Mouse (Mus musculus): ENCODE measurements around the gene Mtap.

The Mtap gene

GRCm38 (mm10) chr4:89136906-89137541 is at the start of gene Mtap:
Mtap (plus strand) TSS chr4:89137122.
- DNase-seq (ENCODE audit: low spot score), result peak; percentile 48

DNA sequence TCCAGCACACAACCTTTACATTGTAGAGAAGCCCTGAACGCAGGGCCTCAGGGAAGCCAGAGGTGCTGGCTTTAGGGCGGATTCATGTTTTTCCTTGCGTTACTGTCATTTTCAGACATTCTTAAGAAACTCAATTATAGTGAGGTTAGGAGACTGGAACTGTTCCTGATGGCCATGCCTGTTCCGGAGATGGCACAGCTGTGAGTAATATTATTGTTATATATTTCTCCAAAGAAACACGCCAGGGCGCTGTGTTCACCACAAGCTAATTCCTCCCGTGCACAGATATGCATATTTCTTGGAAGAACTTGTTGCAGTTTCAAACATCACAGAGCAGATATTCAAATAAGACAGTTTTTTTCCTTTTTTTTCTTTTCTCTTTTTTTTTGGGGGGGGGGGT is 47.8 kb upstream of the Mtap start:
- no peak for DNase-seq (ENCODE audit: low spot score)

DNA sequence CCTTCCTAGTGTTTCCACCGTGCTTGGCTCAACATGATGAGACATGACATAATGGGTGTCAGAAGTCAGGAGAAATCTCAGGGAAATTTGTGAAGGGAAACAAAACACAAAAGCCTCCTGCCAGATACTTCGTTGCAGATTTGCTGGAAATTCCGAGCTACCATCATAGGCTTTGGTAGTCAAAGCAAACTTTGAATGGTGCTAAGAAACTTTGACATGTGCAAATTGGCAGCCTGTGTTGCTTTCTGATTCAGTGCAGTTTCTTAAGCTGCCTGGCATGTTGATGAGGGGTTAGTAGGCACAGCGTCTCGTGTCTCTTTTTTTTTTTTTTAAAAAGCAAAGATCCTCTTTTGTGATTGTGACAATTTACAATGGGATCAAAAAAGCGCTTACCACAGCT is 46.7 kb upstream of the Mtap start:
- no peak for DNase-seq (ENCODE audit: low spot score)

DNA sequence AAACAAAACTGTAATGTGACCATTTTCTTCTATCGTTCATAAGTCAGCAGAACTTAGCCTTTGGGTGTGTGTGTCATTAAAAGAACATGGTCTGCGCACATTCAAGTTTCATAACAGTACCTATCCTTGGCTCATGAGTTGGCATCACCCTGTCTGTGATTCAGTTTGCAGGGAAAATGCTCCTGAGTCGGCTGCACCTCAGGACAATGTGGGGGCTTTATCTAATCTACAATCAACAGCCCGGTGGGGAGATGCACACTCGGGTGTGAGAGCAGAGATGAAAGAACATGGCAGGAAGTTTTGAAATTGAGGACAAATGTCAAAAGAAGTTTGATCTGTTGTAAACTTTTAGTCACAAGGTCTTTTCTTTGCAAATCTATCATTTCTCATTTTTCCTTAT is 44.8 kb upstream of the Mtap start:
- no peak for DNase-seq (ENCODE audit: low spot score)

DNA sequence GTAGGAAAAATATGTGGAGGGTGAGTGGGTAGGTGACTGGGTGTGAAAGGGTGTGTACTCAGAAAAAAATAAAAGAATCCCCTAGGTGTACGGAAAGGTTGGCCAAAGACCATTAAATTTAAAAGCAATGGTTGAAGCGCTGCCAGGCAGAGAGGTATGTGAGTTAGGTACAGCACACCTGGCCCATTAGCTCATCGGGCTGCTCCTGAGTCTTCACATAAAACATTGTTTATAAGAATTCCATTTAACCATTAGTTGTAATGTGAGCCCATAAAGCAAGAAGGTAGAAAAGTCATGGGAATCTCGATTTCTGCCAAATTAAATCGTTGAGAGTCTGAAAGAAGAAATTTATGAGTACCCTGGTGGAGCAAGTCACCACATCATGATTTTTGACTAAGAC is 42.1 kb upstream of the Mtap start:
- DNase-seq (ENCODE audit: low spot score), result no peak

- DNase-seq (ENCODE audit: low spot score), result no peak
Observed at GRCm38 (mm10) chr4:89098261-89098660, 38.7 kb upstream of the Mtap start.

GRCm38 (mm10) chr4:89101276-89101675 is 35.6 kb upstream of the Mtap start:
- no peak for DNase-seq (ENCODE audit: low spot score)

DNA sequence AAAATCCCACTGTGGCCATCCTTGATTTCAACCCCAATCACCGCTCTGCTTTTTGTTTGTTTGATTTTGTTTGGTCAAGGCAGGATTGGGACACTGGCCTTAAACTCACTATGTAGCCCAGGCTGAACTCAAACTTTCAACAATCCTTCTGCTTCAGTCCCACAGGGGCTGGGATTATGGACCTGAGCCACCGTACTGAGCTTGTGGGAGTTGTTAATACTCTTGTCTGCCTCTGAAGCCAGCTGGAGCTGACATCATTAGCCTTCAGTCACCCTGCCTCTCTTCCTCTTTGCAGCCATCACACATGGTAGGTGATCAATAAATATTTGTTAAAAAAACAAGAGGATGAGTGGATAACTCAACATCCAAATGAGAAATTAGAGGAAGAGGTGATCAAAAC is 34.6 kb upstream of the Mtap start:
- DNase-seq (ENCODE audit: low spot score), result no peak

- DNase-seq (ENCODE audit: low spot score), result no peak
Observed at GRCm38 (mm10) chr4:89105486-89105885, 31.4 kb upstream of the Mtap start.

GRCm38 (mm10) chr4:89106505-89106904 is 30.4 kb upstream of the Mtap start:
- no peak for DNase-seq (ENCODE audit: low spot score)

- no peak for DNase-seq (ENCODE audit: low spot score)
Observed at GRCm38 (mm10) chr4:89112168-89112710, 24.7 kb upstream of the Mtap start.

DNA sequence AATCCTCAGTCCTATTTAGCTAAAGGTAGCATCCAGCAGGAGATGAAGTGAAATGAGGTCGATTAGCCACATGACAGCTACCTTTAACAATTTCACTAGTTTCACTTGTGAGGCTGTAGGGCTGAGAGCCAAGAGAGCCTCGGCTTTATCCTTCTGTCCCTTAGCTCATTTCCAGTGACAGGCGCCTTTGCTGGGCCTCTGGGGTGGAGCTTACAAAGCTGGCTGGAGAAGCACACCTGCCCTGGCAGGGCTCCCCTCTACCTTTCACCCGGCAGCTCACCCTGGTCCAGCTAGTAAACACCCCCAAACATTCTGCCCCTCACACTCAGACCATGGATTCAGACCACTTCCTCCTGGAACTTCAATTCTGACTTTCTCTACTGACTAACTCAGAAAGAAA is 24.1 kb upstream of the Mtap start:
- DNase-seq (ENCODE audit: low spot score), result no peak

DNA sequence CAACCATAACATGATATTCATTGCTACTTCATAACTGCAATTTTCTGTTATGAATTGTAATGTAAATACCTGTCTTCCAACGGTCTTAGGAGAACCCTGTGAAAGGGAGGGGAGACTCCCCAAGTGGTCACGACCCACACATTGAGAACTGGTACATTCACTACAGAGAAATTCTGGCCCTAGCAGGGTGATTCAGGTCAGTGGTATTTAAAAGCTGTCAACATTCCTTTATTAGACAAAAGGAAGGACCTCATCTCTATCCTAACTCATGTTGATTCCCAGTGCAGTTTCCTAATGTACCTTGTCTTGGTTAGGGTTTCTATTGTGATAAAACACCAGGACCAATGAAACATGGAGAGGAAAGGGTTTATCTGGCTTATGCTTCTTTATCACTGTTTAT is 20.9 kb upstream of the Mtap start:
- DNase-seq (ENCODE audit: low spot score), result no peak

DNA sequence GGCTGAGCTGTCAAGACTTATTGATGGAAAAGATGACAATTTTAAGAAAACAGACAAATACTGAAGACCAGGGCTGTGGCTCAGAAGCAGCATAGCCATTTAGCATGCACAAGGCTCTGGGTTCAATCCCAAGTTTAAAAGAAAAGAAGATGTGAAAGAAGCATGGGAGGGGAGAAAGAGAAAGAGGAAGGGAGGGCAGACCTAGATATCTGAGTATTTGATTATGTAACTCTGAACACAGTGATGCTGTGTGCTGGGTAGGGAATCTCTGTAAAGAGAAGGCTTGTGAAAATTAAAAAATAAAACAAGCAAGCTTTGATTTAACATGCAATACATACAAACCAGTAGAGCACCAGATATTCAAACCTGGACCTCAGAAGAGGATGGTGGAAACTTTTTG is 17.0 kb upstream of the Mtap start:
- DNase-seq (ENCODE audit: low spot score), result no peak

- no peak for DNase-seq (ENCODE audit: low spot score)
Observed at GRCm38 (mm10) chr4:89120353-89120752, 16.6 kb upstream of the Mtap start.

DNA sequence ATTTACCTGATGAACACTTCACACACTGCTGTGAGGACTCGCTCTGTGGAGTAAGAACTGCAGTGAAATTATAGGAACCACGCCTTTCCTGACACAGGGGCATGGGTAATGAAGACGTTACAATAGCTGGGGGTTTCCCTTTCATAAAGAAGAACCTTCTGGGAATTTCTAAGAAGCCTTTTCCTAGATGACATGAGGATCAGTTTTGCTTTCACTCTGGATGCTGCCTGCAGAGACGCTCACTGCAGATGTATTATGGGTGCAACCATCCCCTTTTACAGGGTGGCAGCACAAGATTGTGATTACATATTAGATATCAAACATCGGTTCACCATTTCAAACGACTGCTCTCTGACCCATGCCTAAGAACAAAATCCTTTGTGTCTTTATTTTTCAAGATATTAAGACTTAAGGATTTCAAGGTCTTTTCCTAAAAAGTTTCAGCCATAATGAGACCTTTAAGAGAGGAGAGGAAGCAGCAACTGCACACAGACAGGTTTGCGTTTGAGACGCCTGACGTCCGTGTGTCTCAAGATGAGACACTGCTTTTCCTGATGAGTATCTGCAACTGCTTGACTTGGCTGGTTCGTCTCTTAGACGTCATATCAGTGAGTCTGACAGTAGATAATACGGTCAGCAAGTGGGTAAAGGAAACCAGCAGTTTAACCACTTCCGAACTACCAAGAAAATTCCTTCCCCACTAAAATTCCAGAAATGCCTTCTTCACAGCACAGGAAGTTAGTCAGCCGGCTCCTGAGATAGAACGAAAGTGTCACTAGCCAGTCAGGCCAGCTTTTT is 13.3 kb upstream of the Mtap start:
- no peak for DNase-seq (ENCODE audit: low spot score)

DNA sequence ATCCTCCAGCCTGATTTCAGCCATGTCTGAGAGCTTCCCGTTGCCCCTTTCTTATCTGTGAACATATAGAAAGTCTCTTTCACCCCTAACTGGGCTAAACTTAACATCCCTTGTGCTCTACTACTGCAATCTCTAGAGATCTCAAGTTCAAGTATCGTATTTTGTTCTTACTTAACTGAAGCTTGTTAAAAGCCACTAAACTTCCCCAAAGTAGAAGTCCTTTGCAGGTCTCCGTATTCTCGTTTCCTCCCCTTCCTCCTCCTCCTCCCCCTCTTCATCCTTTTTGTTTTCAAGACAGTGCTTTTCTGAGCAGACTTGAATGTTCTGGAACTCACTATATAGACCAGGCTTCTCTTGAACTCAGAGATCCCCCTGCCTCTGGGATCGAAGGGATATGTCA is 9.2 kb upstream of the Mtap start:
- no peak for DNase-seq (ENCODE audit: low spot score)

- no peak for DNase-seq (ENCODE audit: low spot score)
Observed at GRCm38 (mm10) chr4:89128080-89128936, 8.6 kb upstream of the Mtap start.

DNA sequence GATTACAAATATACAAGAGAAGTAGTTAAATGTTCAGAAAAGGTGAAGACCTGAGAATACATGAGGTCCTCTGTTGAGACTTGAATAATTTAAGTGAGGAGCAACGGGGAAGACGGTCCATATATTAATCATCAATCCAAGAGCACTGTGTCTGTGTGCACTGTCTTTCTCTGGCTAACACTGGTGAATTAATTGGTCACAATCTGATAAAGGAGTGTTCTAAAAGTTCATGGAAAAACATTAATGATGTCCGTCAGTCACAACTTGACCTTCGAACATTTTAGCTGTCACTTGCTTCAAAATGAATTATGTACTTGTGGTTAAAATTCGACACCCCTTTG is 8.0 kb upstream of the Mtap start:
- DNase-seq (ENCODE audit: low spot score), result no peak

GRCm38 (mm10) chr4:89129311-89129913 is 7.5 kb upstream of the Mtap start:
- peak; percentile 75 for DNase-seq (ENCODE audit: low spot score)

DNA sequence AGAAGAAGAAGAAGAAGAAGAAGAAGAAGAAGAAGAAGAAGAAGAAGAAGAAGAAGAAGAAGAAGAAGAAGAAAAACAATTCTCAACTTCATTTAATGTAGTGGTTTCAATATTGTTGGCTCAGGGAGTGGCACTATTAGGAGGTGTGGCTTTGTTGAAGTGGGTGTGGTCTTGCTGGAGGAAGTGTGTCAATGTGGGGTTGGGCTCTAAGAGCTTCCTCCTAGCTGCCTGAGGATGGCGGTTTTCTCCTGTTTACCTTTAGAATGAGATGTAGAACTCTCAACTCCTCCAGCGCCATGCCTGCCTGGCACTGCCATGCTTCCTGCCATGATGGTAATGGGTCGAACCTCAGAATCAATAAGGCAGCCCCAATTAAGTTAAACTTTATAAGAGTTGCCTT is 5.1 kb upstream of the Mtap start:
- DNase-seq (ENCODE audit: low spot score), result no peak

GRCm38 (mm10) chr4:89136356-89136755 is 566 bp upstream of the Mtap start:
- no peak for DNase-seq (ENCODE audit: low spot score)

Measured in c-Kit-positive CD71-positive TER-119-positive erythroid progenitor cells, embryonic 14.5 days (primary cell).